Mouse (Mus musculus): Measurements from ENCODE around the gene Sap30l. TPM values are rescaled to one million over a fixed set of nuclear protein-coding genes. Genes with fewer than 3 reads are reported as not detected.

Sap30l gene
- polyA plus RNA-seq, 1 experiment from 2014 or later = 12.0 TPM

GRCm38 (mm10) chr11:57853571-57853970, 52.1 kb downstream of the Sap30l start:
- Histone ChIP-seq H3K4me2 (replicated peaks) (no peak overlapping the region), H3K9me3 (no peaks in the 10 kb centered on the region), H3K27ac (no peak overlapping the region), H3K4me3 (replicated peaks) (no peak overlapping the region), H3K9ac (no peak overlapping the region), H3K36me3 (no peaks in the 10 kb centered on the region), H3K4me1 (replicated peaks) (peaks cover 2% of the 10 kb centered on the region), H3K27me3 (replicated peaks) (no peaks in the 10 kb centered on the region)
- 77% methylated on average over 6 of the region's 6 CpGs for WGBS
- ATAC-seq = no peak

GRCm38 (mm10) chr11:57857709-57858108, 56.3 kb downstream of the Sap30l start:
- WGBS = 41% methylated on average over 4 of the region's 4 CpGs
- H3K36me3 ChIP-seq = no peaks in the 10 kb centered on the region

More at GRCm38 (mm10) chr11:57857709-57858108, 56.3 kb downstream of the Sap30l start:
- Histone ChIP-seq H3K9me3 (no peaks in the 10 kb centered on the region), H3K4me3 (replicated peaks) (no peak overlapping the region), H3K9ac (no peak overlapping the region), H3K4me2 (replicated peaks) (no peak overlapping the region), H3K27ac (no peak overlapping the region), H3K4me1 (replicated peaks) (no peaks in the 10 kb centered on the region), H3K27me3 (replicated peaks) (no peaks in the 10 kb centered on the region)
- ATAC-seq = no peak

Other genes with a start within 250 kb of the Sap30l start
- 19.3 and 20.3 TPM in 2 replicates for gene Galnt10, start 156.2 kb upstream of the Sap30l start, polyA plus RNA-seq (2015; fragmentation: Nextera tagmentation; extraction: Ambion mirVana)
- gene Hand1, start 31.2 kb downstream of the Sap30l start, polyA plus RNA-seq (2015; fragmentation: Nextera tagmentation; extraction: Ambion mirVana) = 25.9 and 27.5 TPM in 2 replicates
- gene Larp1, start 207.4 kb downstream of the Sap30l start, polyA plus RNA-seq (2015; fragmentation: Nextera tagmentation; extraction: Ambion mirVana) = 21.1 and 23.5 TPM in 2 replicates